26 mouse cellular contexts compared by ENCODE assay signal in the genomic region with DNA sequence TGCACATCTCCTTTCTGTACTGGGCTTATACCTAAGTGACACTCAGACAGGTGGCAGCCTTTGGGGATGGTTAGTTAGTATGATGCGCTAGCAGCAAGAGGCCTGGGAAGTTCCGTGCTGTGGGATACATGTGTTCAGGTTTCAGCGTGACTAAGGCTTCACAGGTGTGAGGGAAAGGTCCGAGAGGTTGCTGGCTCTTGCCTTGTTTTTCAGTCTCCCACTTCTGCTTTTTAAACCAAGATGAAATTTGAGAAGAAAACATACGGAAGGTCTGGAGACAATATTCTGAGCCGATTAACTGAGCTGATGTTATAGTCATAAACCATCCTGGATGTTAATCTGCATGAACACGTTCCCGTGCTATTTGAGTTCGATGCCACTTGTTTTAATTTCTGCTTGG. TPM values are rescaled to one million over a fixed set of nuclear protein-coding genes. Genes with fewer than 3 reads are reported as not detected.
A peak's percentile ranks its signal among the peaks of the same experiment; 100 is the strongest.
DNase-seq lines count a peak whose midpoint lies in the region; ATAC-seq and TF ChIP-seq lines count a peak whose summit lies in the region.
"Had no signal": no experiment of that assay in that cellular context is flagged by ENCODE, and none has a peak within 500 bp of the region (broad histone marks: within the 10 kb centered on the region; RNA-seq: fewer than 3 reads in every experiment).

No protein-coding gene starts in this region.

- H3K9ac ChIP-seq in embryonic facial prominence, embryonic 11.5 days (replicated peaks; ENCODE audit: low read length): no peak overlapping the region
- H3K9ac ChIP-seq in CH12.LX (ENCODE audit: insufficient read depth, low read depth): no peak overlapping the region

- no peak for TF ChIP-seq RAD21 in CH12.LX (IDR thresholded peaks at IDR 0.05; ENCODE audit: low read depth, low read length)

- ATAC-seq in embryonic facial prominence, embryonic 11.5 days (replicated peaks; ENCODE audit: insufficient number of reproducible peaks, low FRiP score, low TSS enrichment, low read depth): no peak
- ATAC-seq: activated CD4-positive, CD25-positive, alpha-beta regulatory T cell, adult 4 months; CD4-positive, CD25-positive, alpha-beta regulatory T cell, adult 4 months; Patski had no signal

- WGBS in embryonic facial prominence, embryonic 11.5 days: 82% methylated on average over 9 of the region's 9 CpGs
- WGBS in embryonic facial prominence, embryonic 10.5 days: 82% methylated on average over 9 of the region's 9 CpGs

- no peaks in the 10 kb centered on the region for H3K4me1 ChIP-seq in embryonic facial prominence, embryonic 11.5 days (ENCODE audit: control insufficient read depth, insufficient read depth, low read length)
- H3K4me1 ChIP-seq in embryonic facial prominence, embryonic 10.5 days: peaks cover 7% of the 10 kb centered on the region
- H3K4me1 ChIP-seq in CH12.LX (ENCODE audit: control insufficient read depth in 1 of 2, insufficient read depth in 2 of 2): peaks cover 8 to 13% of the 10 kb centered on the region in 2 experiments

- intact Hi-C loops in left cerebral cortex, adult 2 months (cut with DNase I): no loop called here

- no peaks in the 10 kb centered on the region for H3K36me3 ChIP-seq in embryonic facial prominence, embryonic 11.5 days (replicated peaks; ENCODE audit: control insufficient read depth, insufficient read depth, low read depth, low read length)
- no peaks in the 10 kb centered on the region for H3K36me3 ChIP-seq in embryonic facial prominence, embryonic 10.5 days (replicated peaks)
- no peaks in the 10 kb centered on the region for H3K36me3 ChIP-seq in CH12.LX (replicated peaks in 1 of 2; ENCODE audit: control insufficient read depth in 1 of 2, insufficient read depth in 1 of 2, low read length in 1 of 2)
- H3K36me3 ChIP-seq: G1E had no signal

- H3K4me2 ChIP-seq in embryonic facial prominence, embryonic 11.5 days (ENCODE audit: low read depth, low read length): no peak overlapping the region
- peak overlapping the region; percentile 2 for H3K4me2 ChIP-seq in CH12.LX (ENCODE audit: insufficient read depth, low read depth, poor library complexity, severe bottlenecking)

- no peaks in the 10 kb centered on the region for H3K79me2 ChIP-seq in CH12.LX (replicated peaks; ENCODE audit: control insufficient read depth, extremely low read depth, insufficient read depth, poor library complexity, severe bottlenecking)

- peak; percentile 76; the same call in 1 of the 2 replicates for TF ChIP-seq EP300 in CH12.LX (IDR thresholded peaks at IDR 0.05; ENCODE audit: low read length)

- H3K27ac ChIP-seq in embryonic facial prominence, embryonic 11.5 days (replicated peaks; ENCODE audit: low read depth, low read length): no peak overlapping the region
- no peak overlapping the region for H3K27ac ChIP-seq in embryonic facial prominence, embryonic 10.5 days (replicated peaks)
- peak overlapping the region; percentile 63; the same call in 1 of the 2 replicates for H3K27ac ChIP-seq in left cerebral cortex, adult 2 months
- H3K27ac ChIP-seq in CH12.LX (ENCODE audit: insufficient read depth, low read depth): no peak overlapping the region

- no peak for TF ChIP-seq CTCF in left cerebral cortex, adult 2 months (IDR thresholded peaks at IDR 0.05)
- TF ChIP-seq CTCF in CH12.LX (conservative IDR thresholded peaks at IDR 0.05 in 1 of 2, IDR thresholded peaks at IDR 0.05 in 1 of 2; ENCODE audit: low read depth in 2 of 2, low read length in 2 of 2): no peak

- in situ Hi-C loops in CH12.LX (cut with MboI; ENCODE audit: low pct_ligation_motif_present, low pct_unique_long_range_greater_than_20kb, low sequenced_read_pairs): loop anchor here (25.0 kb wide), 2 partner anchors 285 to 440 kb away; no protein-coding TSS in a partner anchor

- dilution Hi-C loops in CH12.LX (cut with MboI; ENCODE audit: extremely low pct_ligation_motif_present, extremely low pct_unique_long_range_greater_than_20kb, low sequenced_read_pairs): no loop called here

- H3K4me3 ChIP-seq in embryonic facial prominence, embryonic 11.5 days (ENCODE audit: low read depth, low read length): no peak overlapping the region
- H3K4me3 ChIP-seq in embryonic facial prominence, embryonic 10.5 days: no peak overlapping the region
- no peak overlapping the region for H3K4me3 ChIP-seq in left cerebral cortex, adult 2 months
- no peak overlapping the region for H3K4me3 ChIP-seq in CH12.LX (replicated peaks in 1 of 3; ENCODE audit: low read depth in 2 of 3, low read length in 2 of 3, poor library complexity in 1 of 3)

- TF ChIP-seq POLR2A in CH12.LX (IDR thresholded peaks at IDR 0.05; ENCODE audit: low read depth, low read length): no peak

- no peaks in the 10 kb centered on the region for H3K9me3 ChIP-seq in embryonic facial prominence, embryonic 11.5 days (replicated peaks; ENCODE audit: control insufficient read depth, low read length)
- H3K9me3 ChIP-seq in embryonic facial prominence, embryonic 10.5 days: no peaks in the 10 kb centered on the region
- H3K9me3 ChIP-seq in CH12.LX (replicated peaks; ENCODE audit: low read length): peaks cover 2% of the 10 kb centered on the region
- H3K9me3 ChIP-seq: G1E had no signal

- DNase-seq in embryonic facial prominence, embryonic 11.5 days (ENCODE audit: low spot score): peak; percentile 26
- DNase-seq in embryonic facial prominence, embryonic 10.5 days (ENCODE audit: low spot score): no peak
- DNase-seq in left cerebral cortex, adult 2 months (ENCODE audit: extremely low spot score in 1 of 2, low spot score in 2 of 2): no peak
- DNase-seq in left cerebral cortex, adult 18-20 months (ENCODE audit: low spot score in 2 of 2): no peak
- DNase-seq in A20 (ENCODE audit: low read depth, low spot score) (peak; percentile 74), CH12.LX (ENCODE audit: extremely low read depth) (peak; percentile 48)
- no peak for DNase-seq in adrenal gland, postnatal 4 days (ENCODE audit: low spot score in 2 of 2)
- no peak for DNase-seq in adrenal gland, adult 18-20 months (ENCODE audit: low spot score in 2 of 2)
- DNase-seq: adrenal gland, adult 2 months; adrenal gland, adult 8-10 months; adrenal gland, postnatal 10 days; adrenal gland, postnatal 14 days; adrenal gland, postnatal 25 days; adrenal gland, postnatal 36 days; B cell, adult 2 months; cerebellum, adult 11 months; cerebellum, adult 11-12 months; cerebellum, adult 18-20 months; cerebellum, adult 2 months; cerebellum, adult 8-10 months; cerebellum, adult 9-10 months had no signal

- H3K27me3 ChIP-seq in embryonic facial prominence, embryonic 11.5 days (ENCODE audit: control insufficient read depth, insufficient read depth, low read length): peaks cover 5% of the 10 kb centered on the region
- H3K27me3 ChIP-seq in embryonic facial prominence, embryonic 10.5 days (replicated peaks; ENCODE audit: low read depth, poor library complexity, severe bottlenecking): peaks cover 21% of the 10 kb centered on the region
- no peaks in the 10 kb centered on the region for H3K27me3 ChIP-seq in CH12.LX (replicated peaks)

TF ChIP-seq in CH12.LX, 34 proteins besides CTCF, POLR2A, EP300 and RAD21 (continues in another document):
- no peak for TF ChIP-seq PAX5 (IDR thresholded peaks at IDR 0.05; ENCODE audit: low read length)
- TF ChIP-seq MAZ (IDR thresholded peaks at IDR 0.05; ENCODE audit: low read depth, low read length): no peak
- TF ChIP-seq UBTF (IDR thresholded peaks at IDR 0.05; ENCODE audit: low read depth, low read length): no peak
- TF ChIP-seq USF2 (conservative IDR thresholded peaks at IDR 0.05; ENCODE audit: low read depth, low read length): no peak
- no peak for TF ChIP-seq USF1 (IDR thresholded peaks at IDR 0.05; ENCODE audit: low read depth, low read length)
- TF ChIP-seq TBP (conservative IDR thresholded peaks at IDR 0.05; ENCODE audit: low read depth, low read length): no peak
- no peak for TF ChIP-seq KAT2A (IDR thresholded peaks at IDR 0.05; ENCODE audit: insufficient replicate concordance, low read length)
- TF ChIP-seq MYC (IDR thresholded peaks at IDR 0.05; ENCODE audit: low read depth, low read length): 0 out of 2 replicates have a peak, but pooled peaks have one; percentile 45
- TF ChIP-seq GABPA (IDR thresholded peaks at IDR 0.05; ENCODE audit: insufficient replicate concordance, low read depth, low read length): no peak
- TF ChIP-seq ZKSCAN1 (IDR thresholded peaks at IDR 0.05; ENCODE audit: borderline replicate concordance, low read depth, low read length): no peak
- TF ChIP-seq SIN3A (IDR thresholded peaks at IDR 0.05; ENCODE audit: low read length): no peak
- TF ChIP-seq POLR2AphosphoS2 (IDR thresholded peaks at IDR 0.05; ENCODE audit: low read depth, low read length): no peak
- 0 out of 2 replicates have a peak, but pooled peaks have one; percentile 27 for TF ChIP-seq MAFK (IDR thresholded peaks at IDR 0.05; ENCODE audit: insufficient replicate concordance, low read length)
- TF ChIP-seq CHD1 (IDR thresholded peaks at IDR 0.05; ENCODE audit: low read depth, low read length): no peak
- TF ChIP-seq IRF4 (IDR thresholded peaks at IDR 0.05; ENCODE audit: low read depth, low read length): peak; percentile 85
- TF ChIP-seq BHLHE40 (IDR thresholded peaks at IDR 0.05; ENCODE audit: low read depth, low read length): peak; percentile 72
- peak; percentile 69; the same call in 1 of the 2 replicates for TF ChIP-seq MAX (IDR thresholded peaks at IDR 0.05; ENCODE audit: low read length)

RNA-seq across cellular contexts. Expression of gene Syt16, which starts 5.0 kb away (rescaled TPM):
- 5.2 and 7.0 TPM in 2 replicates for polyA plus RNA-seq in embryonic facial prominence, embryonic 11.5 days (2014; fragmentation: Nextera tagmentation; extraction: Ambion mirVana)
- polyA plus RNA-seq in embryonic facial prominence, embryonic 10.5 days (2016; fragmentation: Nextera tagmentation; extraction: Ambion mirVana): 1.5 and 2.1 TPM in 2 replicates
- 10 to 100 TPM; 78.1 to 82.7 TPM for total RNA-seq in left cerebral cortex, adult 2 months (2021)
- total RNA-seq in left cerebral cortex, adult 18-20 months (2021): 10 to 100 TPM; 73.5 to 79.2 TPM
- not detected in 2 replicates for total RNA-seq in CH12.LX (2012; rRNA removed)
- total RNA-seq in CH12.LX (2014; rRNA removed): 0.05 TPM in 2 replicates
- polyA plus RNA-seq in CH12.LX (2012; ENCODE audit: insufficient read length, low read depth): not detected in 2 replicates
- 1 to 10 TPM; 2.0 to 3.0 TPM for total RNA-seq in adrenal gland, postnatal 4 days (2021)
- under 1 TPM; 0.30 to 0.32 TPM for total RNA-seq in adrenal gland, adult 18-20 months (2021)
- total RNA-seq: MEL had no signal
- polyA plus RNA-seq: activated CD4-positive, CD25-positive, alpha-beta regulatory T cell, adult 4 months; CD4-positive, CD25-positive, alpha-beta regulatory T cell, adult 4 months; G1E; Patski had no signal

RNA-seq across cellular contexts. Expression of gene Snapc1, which starts 38.2 kb away (rescaled TPM):
- 20.5 and 23.8 TPM in 2 replicates for polyA plus RNA-seq in embryonic facial prominence, embryonic 11.5 days (2014; fragmentation: Nextera tagmentation; extraction: Ambion mirVana)
- polyA plus RNA-seq in embryonic facial prominence, embryonic 10.5 days (2016; fragmentation: Nextera tagmentation; extraction: Ambion mirVana): 20.5 and 20.6 TPM in 2 replicates
- total RNA-seq in left cerebral cortex, adult 2 months (2021): 10 to 100 TPM; 45.4 to 51.6 TPM
- 10 to 100 TPM; 48.1 to 52.5 TPM for total RNA-seq in left cerebral cortex, adult 18-20 months (2021)
- total RNA-seq in CH12.LX (2012; rRNA removed): 9.7 and 13.3 TPM in 2 replicates
- total RNA-seq in CH12.LX (2014; rRNA removed): 7.7 TPM in 2 replicates
- polyA plus RNA-seq in CH12.LX (2012; ENCODE audit: insufficient read length, low read depth): 19.7 and 24.0 TPM in 2 replicates
- 10 to 100 TPM; 17.0 to 18.8 TPM for total RNA-seq in adrenal gland, postnatal 4 days (2021)
- 10 to 100 TPM; 22.6 to 25.0 TPM for total RNA-seq in adrenal gland, adult 18-20 months (2021)

Comparison
In these comparisons a context has a peak if more than half of its experiments do, and no peak if none do; other contexts are left out.
1. DNase-seq: peak in embryonic facial prominence, embryonic 11.5 days (single experiment), A20 (single experiment) and CH12.LX (single experiment); none in embryonic facial prominence, embryonic 10.5 days (single experiment), left cerebral cortex, adult 2 months (0 of 2), left cerebral cortex, adult 18-20 months (0 of 2), adrenal gland, postnatal 4 days (0 of 2) and adrenal gland, adult 18-20 months (0 of 2).
2. RNA of gene Syt16, which starts 5.0 kb away (total RNA-seq): 78.1 to 82.7 TPM in left cerebral cortex, adult 2 months and 73.5 to 79.2 TPM in left cerebral cortex, adult 18-20 months; 2.0 to 3.0 TPM in adrenal gland, postnatal 4 days, 0.30 to 0.32 TPM in adrenal gland, adult 18-20 months and 0.05 TPM in CH12.LX; every median in the first group is over 10 times any median in the second.